Mouse (Mus musculus): ENCODE measurements around the gene Uvrag.

GRCm38 (mm10) chr7:99183751-99184150, 42.8 kb upstream of the Uvrag start:
- TF ChIP-seq CTCF (conservative IDR thresholded peaks at IDR 0.05; ENCODE audit: low read length) (no peak), POU5F1 (IDR thresholded peaks at IDR 0.05; ENCODE audit: borderline replicate concordance, low read length) (no peak), NANOG (IDR thresholded peaks at IDR 0.05; ENCODE audit: borderline replicate concordance, low read length) (no peak)
